Mouse (Mus musculus) heart, adult 2 months (tissue): ENCODE results near the gene Tiam2. TPM values are rescaled to one million over a fixed set of nuclear protein-coding genes. Genes with fewer than 3 reads are reported as not detected.
A peak's percentile ranks its signal among the peaks of the same experiment; 100 is the strongest.

ENCODE experiments used
- DNase-seq, 2 experiments: peaks; one replicate each; pipeline ENCODE4 v3.0.0; 2021
- H3K27ac ChIP-seq: fragments of 200-600 bp; 2 replicates; pipeline ENCODE4 v1.8.1; 2022
- H3K27me3 ChIP-seq: fragments of 200-500 bp; 2 replicates; pipeline ENCODE4 v1.6.1; 2012; ENCODE audit warnings: mild to moderate bottlenecking, low read length, inconsistent platforms, mixed read lengths; ENCODE audit not compliant: control insufficient read depth, insufficient read depth
- H3K36me3 ChIP-seq: fragments of 200-500 bp; 2 replicates; pipeline ENCODE4 v1.6.1; 2012; ENCODE audit warnings: low read length, inconsistent platforms; ENCODE audit not compliant: control insufficient read depth, insufficient read depth
- H3K4me1 ChIP-seq: fragments of 200-500 bp; 2 replicates; pipeline ENCODE4 v1.6.1; 2011; ENCODE audit warnings: low read length; ENCODE audit not compliant: control insufficient read depth, insufficient read depth
- H3K4me3 ChIP-seq: fragments of 200-600 bp; 2 replicates; pipeline ENCODE4 v1.8.1; 2022
- H3K79me2 ChIP-seq: fragments of 200-500 bp; replicated peaks from 2 replicates; pipeline ENCODE4 v1.6.1; 2012; ENCODE audit warnings: mild to moderate bottlenecking, inconsistent platforms, low read length, moderate library complexity, mixed read lengths; ENCODE audit not compliant: control insufficient read depth, insufficient read depth
- H3K9ac ChIP-seq: fragments of 200-500 bp; 2 replicates; pipeline ENCODE4 v1.6.1; 2012; ENCODE audit warnings: low read depth, mild to moderate bottlenecking, control low read depth, inconsistent platforms, low read length, mixed read lengths
- CTCF ChIP-seq: fragments of 200-600 bp; IDR thresholded peaks from 2 replicates; pipeline ENCODE4 v1.8.1; 2022; ENCODE audit warnings: antibody characterized with exemption, mild to moderate bottlenecking, moderate library complexity
- EP300 ChIP-seq: fragments of 200-500 bp; IDR thresholded peaks from 2 replicates; pipeline ENCODE4 v1.6.1; 2011; ENCODE audit warnings: low read depth, low read length, control low read depth; ENCODE audit not compliant: insufficient read depth
- POLR2A ChIP-seq: fragments of 200-500 bp; IDR thresholded peaks from 2 replicates; pipeline ENCODE4 v1.6.1; 2011; ENCODE audit warnings: mild to moderate bottlenecking, low read depth, low read length, control low read depth; ENCODE audit not compliant: insufficient read depth
- WGBS: fragments of 180-500 bp; shearing (Covaris S2); methylation state at CpG from one replicate; pipeline ENCODE4 v1.1.7; 2018; 5-methylcytosine and 5-hydroxymethylcytosine counted together
- intact Hi-C: fragments of 180-260 bp; cut with DNase I; formaldehyde crosslinking; loops from one replicate; pipeline ENCODE4 v1.15.1; 2025
- polyA plus RNA-seq: library from polyadenylated mRNA; depleted of rRNA; stranded (reverse); fragments of >200 nt; gene quantifications from 2 replicates; pipeline ENCODE4 v1.2.3, GENCODE M21; 2012
- total RNA-seq, 2 experiments: library from RNA; stranded (reverse); gene quantifications; 2 replicates each; pipeline ENCODE4 v1.2.3; 2021

Tiam2 gene
- total and polyA plus RNA-seq, 3 experiments, result 1.1 to 2.7 (median 2.3) TPM

GRCm38 (mm10) chr17:3356633-3357365, 30.4 kb downstream of the Tiam2 start:
- no peak overlapping the region for H3K4me3 ChIP-seq
- no peaks in the 10 kb centered on the region for H3K79me2 ChIP-seq
- intact Hi-C loops, result no loop called here
- H3K27me3 ChIP-seq, result no peaks in the 10 kb centered on the region
- DNase-seq, result no peak
- 83% methylated on average over 8 of the region's 8 CpGs for WGBS
- TF ChIP-seq EP300 (no peak), POLR2A (no peak), CTCF (no peak)
- H3K36me3 ChIP-seq, result no peaks in the 10 kb centered on the region
- H3K9ac ChIP-seq, result no peak overlapping the region
- no peak overlapping the region for H3K27ac ChIP-seq
- H3K4me1 ChIP-seq, result no peaks in the 10 kb centered on the region

- Histone ChIP-seq H3K27me3 (no peaks in the 10 kb centered on the region), H3K4me3 (no peak overlapping the region), H3K79me2 (no peaks in the 10 kb centered on the region), H3K4me1 (no peaks in the 10 kb centered on the region), H3K9ac (no peak overlapping the region), H3K36me3 (no peaks in the 10 kb centered on the region), H3K27ac (no peak overlapping the region)
- 41% methylated on average over 1 of the region's 1 CpGs for WGBS
- DNase-seq, result no peak
- intact Hi-C loops, result no loop called here
- no peak for TF ChIP-seq EP300
- no peak for TF ChIP-seq CTCF
- TF ChIP-seq POLR2A, result no peak
Measured at GRCm38 (mm10) chr17:3360236-3360635, 33.9 kb downstream of the Tiam2 start.

- intact Hi-C loops, result no loop called here
- no peak for TF ChIP-seq POLR2A
- no peak for TF ChIP-seq CTCF
- no peak for TF ChIP-seq EP300
- Histone ChIP-seq H3K9ac (no peak overlapping the region), H3K4me3 (no peak overlapping the region), H3K4me1 (no peaks in the 10 kb centered on the region), H3K27me3 (no peaks in the 10 kb centered on the region), H3K36me3 (no peaks in the 10 kb centered on the region), H3K27ac (no peak overlapping the region), H3K79me2 (no peaks in the 10 kb centered on the region)
- DNase-seq, result no peak
- WGBS, result 81% methylated on average over 2 of the region's 2 CpGs
Measured at GRCm38 (mm10) chr17:3361751-3362150, 35.4 kb downstream of the Tiam2 start.

GRCm38 (mm10) chr17:3363216-3363615, 36.8 kb downstream of the Tiam2 start:
- Histone ChIP-seq H3K27ac (no peak overlapping the region), H3K27me3 (no peaks in the 10 kb centered on the region), H3K4me1 (no peaks in the 10 kb centered on the region), H3K79me2 (no peaks in the 10 kb centered on the region), H3K4me3 (no peak overlapping the region), H3K9ac (no peak overlapping the region), H3K36me3 (no peaks in the 10 kb centered on the region)
- WGBS, result 79% methylated on average over 2 of the region's 2 CpGs
- intact Hi-C loops, result no loop called here
- TF ChIP-seq CTCF, result no peak
- no peak for TF ChIP-seq EP300
- no peak for TF ChIP-seq POLR2A
- no peak for DNase-seq

- DNase-seq, result peak in 1 of 2 experiments; percentile 9
- no peaks in the 10 kb centered on the region; the same call in 1 of the 2 replicates for H3K4me1 ChIP-seq
- H3K4me3 ChIP-seq, result no peak overlapping the region
- no peak overlapping the region for H3K9ac ChIP-seq
- WGBS, result 74% methylated on average over 3 of the region's 3 CpGs
- H3K27ac ChIP-seq, result no peak overlapping the region
- intact Hi-C loops, result no loop called here
- H3K36me3 ChIP-seq, result no peaks in the 10 kb centered on the region
- no peaks in the 10 kb centered on the region for H3K79me2 ChIP-seq
- TF ChIP-seq CTCF (no peak), EP300 (no peak), POLR2A (no peak)
- no peaks in the 10 kb centered on the region for H3K27me3 ChIP-seq
Measured at GRCm38 (mm10) chr17:3366741-3367140, 40.4 kb downstream of the Tiam2 start.

GRCm38 (mm10) chr17:3368386-3368785, 42.0 kb downstream of the Tiam2 start:
- Histone ChIP-seq H3K79me2 (no peaks in the 10 kb centered on the region), H3K27me3 (no peaks in the 10 kb centered on the region), H3K27ac (no peak overlapping the region), H3K9ac (no peak overlapping the region), H3K4me3 (no peak overlapping the region), H3K36me3 (no peaks in the 10 kb centered on the region), H3K4me1 (no peaks in the 10 kb centered on the region; the same call in 1 of the 2 replicates)
- no peak for DNase-seq
- WGBS, result 83% methylated on average over 1 of the region's 1 CpGs
- intact Hi-C loops, result no loop called here
- TF ChIP-seq EP300, result no peak
- no peak for TF ChIP-seq CTCF
- no peak for TF ChIP-seq POLR2A
